Mouse (Mus musculus): ENCODE data around the gene Fbxl8. TPM values are rescaled to one million over a fixed set of nuclear protein-coding genes. Genes with fewer than 3 reads are reported as not detected.
A peak's percentile ranks its signal among the peaks of the same experiment; 100 is the strongest.

Gene Fbxl8
- polyA plus RNA-seq, 1 experiment from 2014 or later = 1.8 TPM

GRCm38 (mm10) chr8:105270101-105270915, 5.9 kb downstream of the Fbxl8 start:
- WGBS = 4% methylated on average over 39 of the region's 39 CpGs
- no peak for DNase-seq (ENCODE audit: low spot score)
- H3K9ac ChIP-seq (ENCODE audit: low read depth, low read length) = peak overlapping the region; percentile 43; the same call in 1 of the 2 replicates
- peaks cover 77% of the 10 kb centered on the region for H3K27me3 ChIP-seq (ENCODE audit: insufficient read depth, low read length)
- H3K36me3 ChIP-seq (ENCODE audit: insufficient read depth, low read length) = no peaks in the 10 kb centered on the region
- no peak for ATAC-seq (replicated peaks; ENCODE audit: low FRiP score, low read depth)
- peaks cover 15% of the 10 kb centered on the region; the same call in 1 of the 2 replicates for H3K4me1 ChIP-seq (replicated peaks; ENCODE audit: insufficient read depth, low read length)
- no peak overlapping the region for H3K27ac ChIP-seq
- peak overlapping the region; percentile 43 for H3K4me3 ChIP-seq (replicated peaks; ENCODE audit: low read depth, low read length)
- no peak for TF ChIP-seq CTCF (IDR thresholded peaks at IDR 0.05; ENCODE audit: low read depth)
- H3K9me3 ChIP-seq (replicated peaks; ENCODE audit: low read length) = no peaks in the 10 kb centered on the region
- peak overlapping the region; percentile 86 for H3K4me2 ChIP-seq (ENCODE audit: low read length)

GRCm38 (mm10) chr8:105270916-105271186, 6.4 kb downstream of the Fbxl8 start:
- no peak overlapping the region for H3K9ac ChIP-seq (ENCODE audit: low read depth, low read length)
- H3K36me3 ChIP-seq (ENCODE audit: insufficient read depth, low read length) = no peaks in the 10 kb centered on the region
- peaks cover 77% of the 10 kb centered on the region for H3K27me3 ChIP-seq (ENCODE audit: insufficient read depth, low read length)
- H3K4me3 ChIP-seq (replicated peaks; ENCODE audit: low read depth, low read length) = no peak overlapping the region
- H3K27ac ChIP-seq = no peak overlapping the region
- no peaks in the 10 kb centered on the region for H3K9me3 ChIP-seq (replicated peaks; ENCODE audit: low read length)
- WGBS = 2% methylated on average over 11 of the region's 11 CpGs
- no peak for DNase-seq (ENCODE audit: low spot score)
- TF ChIP-seq CTCF (IDR thresholded peaks at IDR 0.05; ENCODE audit: low read depth) = no peak
- ATAC-seq (replicated peaks; ENCODE audit: low FRiP score, low read depth) = no peak
- H3K4me1 ChIP-seq (replicated peaks; ENCODE audit: insufficient read depth, low read length) = peaks cover 15% of the 10 kb centered on the region; the same call in 1 of the 2 replicates
- H3K4me2 ChIP-seq (ENCODE audit: low read length) = no peak overlapping the region

DNA sequence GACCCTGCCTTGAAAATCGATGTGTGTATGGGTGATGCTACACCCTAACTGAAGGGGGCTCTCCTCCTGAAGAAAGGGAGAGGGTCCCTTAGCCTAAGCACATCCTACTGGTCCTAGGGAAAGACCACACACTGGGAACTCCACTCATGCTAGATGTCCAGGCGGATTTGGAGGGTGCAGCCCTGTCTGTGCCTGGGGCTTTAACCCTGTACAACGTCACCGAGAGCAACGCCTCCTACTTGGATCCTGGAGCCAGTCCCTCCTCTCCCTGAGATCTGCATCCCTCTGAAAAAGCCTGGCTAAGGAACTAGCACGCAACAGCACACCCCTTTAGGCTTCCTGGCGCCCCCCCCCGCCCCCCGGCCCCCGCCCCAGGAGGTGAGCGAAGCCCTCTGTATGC, 10.9 kb downstream of the Fbxl8 start:
- Histone ChIP-seq H3K9ac (ENCODE audit: low read depth, low read length) (no peak overlapping the region), H3K4me1 (replicated peaks; ENCODE audit: insufficient read depth, low read length) (0 out of 2 replicates have a peak, but pooled peaks cover 2% of the 10 kb centered on the region), H3K9me3 (replicated peaks; ENCODE audit: low read length) (no peaks in the 10 kb centered on the region), H3K27me3 (ENCODE audit: insufficient read depth, low read length) (peaks cover 66% of the 10 kb centered on the region), H3K36me3 (ENCODE audit: insufficient read depth, low read length) (no peaks in the 10 kb centered on the region), H3K4me3 (replicated peaks; ENCODE audit: low read depth, low read length) (0 out of 2 replicates have a peak overlapping the region, but pooled peaks have one; percentile 31), H3K4me2 (ENCODE audit: low read length) (peak overlapping the region; percentile 69), H3K27ac (no peak overlapping the region)
- ATAC-seq (replicated peaks; ENCODE audit: low FRiP score, low read depth) = no peak
- WGBS = 6% methylated on average over 11 of the region's 11 CpGs
- DNase-seq (ENCODE audit: low spot score) = no peak
- no peak for TF ChIP-seq CTCF (IDR thresholded peaks at IDR 0.05; ENCODE audit: low read depth)

GRCm38 (mm10) chr8:105275840-105276239, 11.4 kb downstream of the Fbxl8 start, which contains the start of gene Nol3:
TSS of gene Nol3 (plus strand) at chr8:105276140.
- 6% methylated on average over 10 of the region's 10 CpGs for WGBS
- ATAC-seq (replicated peaks; ENCODE audit: low FRiP score, low read depth) = 0 out of 2 replicates have a peak, but pooled peaks have one; percentile 2

GRCm38 (mm10) chr8:105276292-105277120, 12.1 kb downstream of the Fbxl8 start:
- H3K27me3 ChIP-seq (ENCODE audit: insufficient read depth, low read length) = peaks cover 55% of the 10 kb centered on the region
- H3K4me2 ChIP-seq (ENCODE audit: low read length) = peak overlapping the region; percentile 69
- H3K9me3 ChIP-seq (replicated peaks; ENCODE audit: low read length) = no peaks in the 10 kb centered on the region
- 4% methylated on average over 30 of the region's 30 CpGs for WGBS
- ATAC-seq (replicated peaks; ENCODE audit: low FRiP score, low read depth) (peak; percentile 24), DNase-seq (ENCODE audit: low spot score) (peak; percentile 51)
- 0 out of 2 replicates have a peak, but pooled peaks cover 2% of the 10 kb centered on the region for H3K4me1 ChIP-seq (replicated peaks; ENCODE audit: insufficient read depth, low read length)
- H3K4me3 ChIP-seq (replicated peaks; ENCODE audit: low read depth, low read length) = peak overlapping the region; percentile 31
- no peak overlapping the region for H3K27ac ChIP-seq
- 0 out of 2 replicates have a peak, but pooled peaks have one; percentile 4 for TF ChIP-seq CTCF (IDR thresholded peaks at IDR 0.05; ENCODE audit: low read depth)
- H3K9ac ChIP-seq (ENCODE audit: low read depth, low read length) = 0 out of 2 replicates have a peak overlapping the region, but pooled peaks have one; percentile 31
- H3K36me3 ChIP-seq (ENCODE audit: insufficient read depth, low read length) = no peaks in the 10 kb centered on the region; the same call in 1 of the 2 replicates

More at GRCm38 (mm10) chr8:105275840-105276239, 11.4 kb downstream of the Fbxl8 start, which contains the start of gene Nol3:
- Histone ChIP-seq H3K4me3 (replicated peaks; ENCODE audit: low read depth, low read length) (peak within 1 kb of the TSS; percentile 31), H3K9ac (ENCODE audit: low read depth, low read length) (0 out of 2 replicates have a peak within 1 kb of the TSS, but pooled peaks have one; percentile 31), H3K4me2 (ENCODE audit: low read length) (peak within 1 kb of the TSS; percentile 69), H3K9me3 (replicated peaks; ENCODE audit: low read length) (no peaks in the 10 kb centered on the region), H3K4me1 (replicated peaks; ENCODE audit: insufficient read depth, low read length) (0 out of 2 replicates have a peak, but pooled peaks cover 2% of the 10 kb centered on the region), H3K27me3 (ENCODE audit: insufficient read depth, low read length) (peaks cover 62% of the 10 kb centered on the region), H3K27ac (no peak within 1 kb of the TSS), H3K36me3 (ENCODE audit: insufficient read depth, low read length) (no peaks in the 10 kb centered on the region)
- TF ChIP-seq CTCF (IDR thresholded peaks at IDR 0.05; ENCODE audit: low read depth) = no peak
- no peak for DNase-seq (ENCODE audit: low spot score)

DNA sequence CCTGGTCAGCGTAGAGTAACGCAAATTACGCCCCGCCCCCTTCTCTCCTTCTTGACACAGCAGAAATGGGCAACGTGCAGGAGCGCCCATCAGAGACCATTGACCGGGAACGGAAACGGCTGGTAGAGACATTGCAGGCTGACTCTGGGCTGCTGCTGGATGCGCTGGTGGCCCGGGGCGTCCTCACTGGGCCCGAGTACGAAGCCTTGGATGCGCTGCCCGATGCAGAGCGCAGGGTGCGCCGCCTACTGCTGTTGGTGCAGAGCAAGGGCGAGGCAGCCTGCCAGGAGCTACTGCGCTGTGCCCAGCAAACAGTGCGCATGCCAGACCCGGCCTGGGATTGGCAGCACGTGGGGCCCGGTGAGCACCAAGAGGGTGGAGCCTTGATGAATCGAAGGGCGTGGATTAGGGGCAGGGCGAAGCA, 14.5 kb downstream of the Fbxl8 start:
- no peak overlapping the region for H3K27ac ChIP-seq
- no peak overlapping the region; the same call in 1 of the 2 replicates for H3K4me3 ChIP-seq (replicated peaks; ENCODE audit: low read depth, low read length)
- no peaks in the 10 kb centered on the region; the same call in 1 of the 2 replicates for H3K36me3 ChIP-seq (ENCODE audit: insufficient read depth, low read length)
- no peaks in the 10 kb centered on the region for H3K9me3 ChIP-seq (replicated peaks; ENCODE audit: low read length)
- peak; percentile 66; the same call in 1 of the 2 replicates for ATAC-seq (replicated peaks; ENCODE audit: low FRiP score, low read depth)
- 2% methylated on average over 28 of the region's 28 CpGs for WGBS
- H3K9ac ChIP-seq (ENCODE audit: low read depth, low read length) = no peak overlapping the region
- peaks cover 37% of the 10 kb centered on the region for H3K27me3 ChIP-seq (ENCODE audit: insufficient read depth, low read length)
- peak overlapping the region; percentile 48 for H3K4me2 ChIP-seq (ENCODE audit: low read length)
- peak; percentile 41 for TF ChIP-seq CTCF (IDR thresholded peaks at IDR 0.05; ENCODE audit: low read depth)
- 0 out of 2 replicates have a peak, but pooled peaks cover 2% of the 10 kb centered on the region for H3K4me1 ChIP-seq (replicated peaks; ENCODE audit: insufficient read depth, low read length)
- no peak for DNase-seq (ENCODE audit: low spot score)
